Mouse (Mus musculus): ENCODE data around the gene Triobp.
A peak's percentile ranks its signal among the peaks of the same experiment; 100 is the strongest.
"Not testable (repeated sequence)": the region's sequence is repeated elsewhere in the genome, so short reads cannot be mapped to it uniquely, and the experiment has no call there.

The Triobp gene

DNA sequence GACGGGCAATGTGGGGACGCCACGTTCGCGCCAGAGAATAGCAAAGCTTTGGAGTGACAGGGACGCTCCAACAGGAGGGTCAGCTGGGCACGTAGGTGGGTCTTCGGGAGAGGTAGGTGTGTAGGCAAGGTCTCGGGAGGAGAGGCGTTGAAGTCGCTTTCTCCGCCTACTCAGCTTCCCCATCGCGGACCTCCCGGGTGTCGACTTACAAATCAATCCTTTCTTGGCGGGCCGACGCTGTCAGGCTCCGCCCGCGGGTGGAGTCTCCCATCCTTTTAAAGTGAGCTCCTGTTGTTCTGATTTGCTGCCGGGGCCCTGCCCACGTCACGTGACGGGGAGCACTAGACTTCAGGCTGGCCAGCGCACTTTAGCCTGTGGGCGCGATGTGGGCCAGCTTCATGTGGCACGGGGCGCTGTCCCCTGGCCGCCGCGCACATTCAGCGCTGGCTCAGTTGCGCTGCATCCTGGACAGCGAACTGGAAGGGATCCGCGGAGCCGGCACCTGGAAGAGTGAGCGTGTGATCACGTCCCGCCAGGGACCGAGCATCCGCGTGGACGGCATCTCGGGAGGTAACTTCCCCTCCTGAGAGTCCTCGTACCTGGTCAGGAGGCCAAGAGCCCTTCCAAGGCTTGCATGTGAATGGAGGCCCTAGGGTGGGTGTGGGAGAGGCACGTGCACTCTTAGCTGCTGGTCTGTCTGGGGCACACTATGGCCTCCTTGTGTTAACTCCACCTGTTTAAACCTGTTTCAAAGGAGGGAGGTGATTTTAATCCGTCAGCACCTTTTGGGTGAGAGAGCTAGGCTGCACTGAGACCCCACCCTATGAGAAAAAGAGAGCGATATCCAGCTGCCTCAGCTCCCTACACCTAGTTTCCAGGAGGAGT lies 83.3 kb downstream of the Triobp start:
- DNase-seq = peak; percentile 86 to 89

- DNase-seq = not testable (repeated sequence)
Measured at GRCm38 (mm10) chr15:79031908-79032307, 84.4 kb downstream of the Triobp start.

DNA sequence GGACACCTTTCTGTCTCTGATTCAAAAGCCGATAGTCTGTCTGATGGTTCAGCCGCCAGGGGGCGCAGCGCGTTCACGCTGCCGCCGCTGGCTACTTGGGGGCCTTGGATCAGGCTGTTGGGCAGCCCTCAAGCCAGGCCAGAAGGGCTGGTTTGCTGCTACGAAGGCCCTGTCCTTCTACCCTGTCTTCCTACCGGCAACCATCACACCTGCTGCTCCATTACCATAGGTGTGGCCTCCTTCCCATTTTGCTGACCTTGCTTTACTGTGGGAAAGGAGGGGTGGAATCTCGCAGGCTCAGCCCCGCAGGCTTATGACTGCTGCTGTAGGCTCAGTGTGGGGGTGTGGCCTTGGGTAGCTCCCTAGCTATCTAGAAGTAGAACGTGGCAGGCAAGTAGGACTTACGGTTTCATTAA lies 90.4 kb downstream of the Triobp start:
- peak; percentile 83 to 87 for DNase-seq

- DNase-seq = no peak
Measured at GRCm38 (mm10) chr15:79038331-79038730, 90.8 kb downstream of the Triobp start.

DNA sequence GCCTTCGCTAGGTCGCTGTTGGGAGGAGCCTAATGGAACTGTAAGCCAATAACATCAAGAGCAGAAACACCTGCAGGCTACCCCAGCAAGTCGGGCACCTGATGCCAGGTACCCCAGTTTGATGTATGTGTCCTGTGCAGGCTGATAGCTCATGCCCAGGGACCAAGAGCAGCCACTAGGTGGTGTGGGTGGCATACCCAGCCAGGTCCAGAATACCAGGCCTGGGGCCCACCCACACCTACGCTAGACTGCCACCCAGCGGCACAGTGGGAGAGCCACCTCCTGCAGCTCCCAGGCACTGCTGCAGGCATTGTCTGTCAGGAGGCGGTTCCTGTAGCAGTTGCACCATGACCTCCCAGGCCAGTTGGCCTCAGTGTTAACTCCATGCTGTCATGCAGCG lies 91.3 kb downstream of the Triobp start:
- peak; percentile 50 to 67 for DNase-seq

- DNase-seq = no peak
Measured at GRCm38 (mm10) chr15:79040501-79041416, 93.2 kb downstream of the Triobp start.

DNA sequence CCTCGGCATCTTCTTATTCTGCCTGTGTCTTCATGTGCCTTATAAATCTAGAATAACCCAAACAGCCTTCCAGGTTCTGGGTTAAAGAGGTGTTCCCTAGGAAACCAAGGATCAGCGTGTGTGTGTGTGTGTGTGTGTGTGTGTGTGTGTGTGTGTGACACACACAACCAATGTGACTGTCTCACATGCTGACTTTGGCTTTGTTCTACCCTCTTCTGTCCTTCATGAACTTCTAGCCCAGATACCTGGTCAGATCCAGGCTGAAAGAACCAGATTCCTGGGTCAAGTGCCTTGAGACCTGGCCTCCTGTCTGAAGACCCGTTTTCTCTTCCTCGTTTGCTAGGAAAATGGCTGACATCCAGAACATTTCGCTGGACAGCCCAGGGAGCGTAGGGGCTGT lies 94.1 kb downstream of the Triobp start, which contains the start of gene Galr3:
TSS of gene Galr3 (plus strand) at position 301 of the 400 bp plus-strand sequence.
- DNase-seq = no peak

DNA sequence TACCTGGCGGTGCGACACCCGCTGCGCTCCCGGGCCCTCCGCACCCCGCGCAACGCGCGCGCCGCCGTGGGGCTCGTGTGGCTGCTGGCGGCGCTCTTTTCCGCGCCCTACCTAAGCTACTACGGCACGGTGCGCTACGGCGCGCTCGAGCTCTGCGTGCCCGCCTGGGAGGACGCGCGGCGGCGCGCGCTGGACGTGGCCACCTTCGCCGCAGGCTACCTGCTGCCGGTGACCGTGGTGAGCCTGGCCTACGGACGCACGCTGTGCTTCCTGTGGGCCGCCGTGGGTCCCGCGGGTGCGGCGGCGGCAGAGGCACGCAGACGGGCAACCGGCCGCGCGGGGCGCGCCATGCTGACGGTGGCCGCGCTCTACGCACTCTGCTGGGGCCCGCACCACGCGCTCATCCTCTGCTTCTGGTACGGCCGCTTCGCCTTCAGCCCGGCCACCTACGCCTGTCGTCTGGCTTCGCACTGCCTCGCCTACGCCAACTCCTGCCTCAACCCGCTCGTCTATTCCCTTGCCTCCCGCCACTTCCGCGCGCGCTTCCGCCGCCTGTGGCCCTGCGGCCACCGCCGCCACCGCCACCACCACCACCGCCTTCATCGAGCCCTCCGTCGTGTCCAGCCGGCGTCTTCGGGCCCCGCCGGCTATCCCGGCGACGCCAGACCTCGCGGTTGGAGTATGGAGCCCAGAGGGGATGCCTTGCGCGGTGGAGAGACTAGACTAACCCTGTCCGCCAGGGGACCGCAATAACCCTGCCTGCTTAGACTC lies 95.4 kb downstream of the Triobp start:
- DNase-seq = peak; percentile 43 to 52

GRCm38 (mm10) chr15:79044837-79045236 lies 97.3 kb downstream of the Triobp start:
- no peak for DNase-seq

GRCm38 (mm10) chr15:79048186-79048585 lies 100.7 kb downstream of the Triobp start:
- DNase-seq = peak; percentile 30 to 37

- DNase-seq = no peak
Measured at GRCm38 (mm10) chr15:79050160-79050845, 102.8 kb downstream of the Triobp start.

DNA sequence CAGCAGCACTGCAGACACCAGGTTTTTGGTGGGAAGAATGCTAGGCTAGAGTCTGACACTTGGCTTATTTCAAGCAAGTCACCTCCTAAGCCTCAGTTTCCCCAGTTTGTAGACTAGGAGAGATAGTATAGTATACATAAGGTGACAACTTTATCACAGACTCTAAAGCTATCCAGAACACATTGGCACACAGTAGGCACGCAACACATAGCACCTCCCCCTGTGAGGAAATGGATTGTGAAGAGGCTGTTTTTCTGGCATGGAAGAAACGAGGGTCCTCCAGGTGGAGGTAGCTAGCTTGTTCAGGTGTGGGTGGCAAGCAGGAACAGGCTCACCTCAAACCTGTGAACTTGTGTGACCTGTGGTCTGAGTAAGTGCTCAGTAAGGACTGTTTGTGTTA lies 103.4 kb downstream of the Triobp start:
- no peak for DNase-seq

GRCm38 (mm10) chr15:79051461-79052360 lies 104.2 kb downstream of the Triobp start:
- DNase-seq = no peak

GRCm38 (mm10) chr15:79052366-79052765 lies 104.8 kb downstream of the Triobp start:
- no peak for DNase-seq

All from cerebellum, postnatal 36 days (tissue).